Mouse (Mus musculus) forebrain, embryonic 16.5 days (tissue): Measurements from ENCODE around the gene Ksr1. TPM values are rescaled to one million over a fixed set of nuclear protein-coding genes. Genes with fewer than 3 reads are reported as not detected.
A peak's percentile ranks its signal among the peaks of the same experiment; 100 is the strongest.

Source experiments
- ATAC-seq: fragments of 200-750 bp; cut with Nextera tagmentation; 2 replicates; pipeline ENCODE4 v1.8.0; 2017; ENCODE audit warnings: mild to moderate bottlenecking, moderate library complexity
- H3K27ac ChIP-seq: fragments of 300-500 bp; sonication (generic); 2 replicates; pipeline ENCODE4 v1.5.1; 2014; ENCODE audit warnings: low read length, control low read depth
- H3K27me3 ChIP-seq: fragments of 300-500 bp; sonication (generic); replicated peaks from 2 replicates; pipeline ENCODE4 v1.6.1; 2014; ENCODE audit warnings: low read length; ENCODE audit not compliant: control insufficient read depth, insufficient read depth
- H3K36me3 ChIP-seq: fragments of 300-500 bp; sonication (generic); 2 replicates; pipeline ENCODE4 v1.6.1; 2014; ENCODE audit not compliant: control insufficient read depth, insufficient read depth
- H3K4me1 ChIP-seq: fragments of 300-500 bp; sonication (generic); replicated peaks from 2 replicates; pipeline ENCODE4 v1.6.1; 2014; ENCODE audit warnings: low read length; ENCODE audit not compliant: control insufficient read depth, insufficient read depth
- H3K4me2 ChIP-seq: fragments of 300-500 bp; sonication (generic); 2 replicates; pipeline ENCODE4 v1.6.1; 2014; ENCODE audit warnings: mild to moderate bottlenecking, low read length, control low read depth
- H3K4me3 ChIP-seq: fragments of 300-500 bp; sonication (generic); replicated peaks from 2 replicates; pipeline ENCODE4 v1.5.1; 2014; ENCODE audit warnings: mild to moderate bottlenecking, low read length, control low read depth
- H3K9ac ChIP-seq: fragments of 300-500 bp; sonication (generic); replicated peaks from 2 replicates; pipeline ENCODE4 v1.6.1; 2014; ENCODE audit warnings: low read depth, low read length, control low read depth
- H3K9me3 ChIP-seq: fragments of 300-500 bp; sonication (generic); 2 replicates; pipeline ENCODE4 v1.6.1; 2016; ENCODE audit warnings: low read length; ENCODE audit not compliant: control insufficient read depth
- WGBS: fragments of 180-500 bp; shearing (Covaris S2); extraction: QIAGEN DNeasy Blood & Tissue Kit; methylation state at CpG from one replicate; pipeline ENCODE4 v1.1.7; 2014; 5-methylcytosine and 5-hydroxymethylcytosine counted together
- polyA plus RNA-seq: library from polyadenylated mRNA; unstranded; fragments of >200 nt; fragmentation: Nextera tagmentation; extraction: Ambion mirVana; gene quantifications from 2 replicates; pipeline ENCODE4 v1.2.1, GENCODE M21; 2015

Gene Ksr1
- polyA plus RNA-seq, 1 experiment from 2014 or later: 5.1 TPM

- 83% methylated on average over 11 of the region's 11 CpGs for WGBS
- H3K4me3 ChIP-seq: no peak overlapping the region
- no peaks in the 10 kb centered on the region for H3K36me3 ChIP-seq
- H3K27ac ChIP-seq: no peak overlapping the region
- H3K4me1 ChIP-seq: peaks cover 33% of the 10 kb centered on the region
- H3K9ac ChIP-seq: no peak overlapping the region
- H3K4me2 ChIP-seq: no peak overlapping the region
- no peak for ATAC-seq
- H3K27me3 ChIP-seq: no peaks in the 10 kb centered on the region
- H3K9me3 ChIP-seq: no peaks in the 10 kb centered on the region
Measured at GRCm38 (mm10) chr11:79142381-79142780, 3.8 kb downstream of the Ksr1 start.

GRCm38 (mm10) chr11:79141235-79142109 lies 4.7 kb downstream of the Ksr1 start:
- Histone ChIP-seq H3K4me3 (no peak overlapping the region), H3K4me1 (peaks cover 35% of the 10 kb centered on the region), H3K36me3 (no peaks in the 10 kb centered on the region), H3K9ac (no peak overlapping the region), H3K27me3 (no peaks in the 10 kb centered on the region), H3K27ac (no peak overlapping the region), H3K9me3 (no peaks in the 10 kb centered on the region), H3K4me2 (no peak overlapping the region)
- WGBS: 42% methylated on average over 11 of the region's 11 CpGs
- ATAC-seq: no peak

- WGBS: 88% methylated on average over 6 of the region's 6 CpGs
- H3K36me3 ChIP-seq: no peaks in the 10 kb centered on the region
- no peak overlapping the region for H3K27ac ChIP-seq
- no peaks in the 10 kb centered on the region for H3K27me3 ChIP-seq
- no peak overlapping the region for H3K9ac ChIP-seq
- peaks cover 43% of the 10 kb centered on the region for H3K4me1 ChIP-seq
- ATAC-seq: no peak
- no peak overlapping the region for H3K4me2 ChIP-seq
- H3K9me3 ChIP-seq: no peaks in the 10 kb centered on the region
- no peak overlapping the region for H3K4me3 ChIP-seq
Measured at GRCm38 (mm10) chr11:79140511-79140888, 5.7 kb downstream of the Ksr1 start.

GRCm38 (mm10) chr11:79139878-79140510 lies 6.2 kb downstream of the Ksr1 start:
- Histone ChIP-seq H3K27me3 (no peaks in the 10 kb centered on the region), H3K4me2 (no peak overlapping the region), H3K4me3 (no peak overlapping the region), H3K27ac (no peak overlapping the region), H3K9me3 (no peaks in the 10 kb centered on the region), H3K9ac (no peak overlapping the region), H3K4me1 (peaks cover 43% of the 10 kb centered on the region), H3K36me3 (no peaks in the 10 kb centered on the region)
- no peak for ATAC-seq
- WGBS: 91% methylated on average over 11 of the region's 11 CpGs

- Histone ChIP-seq H3K4me2 (no peak overlapping the region), H3K9ac (no peak overlapping the region), H3K36me3 (no peaks in the 10 kb centered on the region), H3K4me1 (peaks cover 29% of the 10 kb centered on the region), H3K27me3 (no peaks in the 10 kb centered on the region), H3K27ac (no peak overlapping the region), H3K4me3 (no peak overlapping the region), H3K9me3 (no peaks in the 10 kb centered on the region)
- WGBS: 93% methylated on average over 6 of the region's 6 CpGs
- no peak for ATAC-seq
Measured at GRCm38 (mm10) chr11:79138621-79139020, 7.6 kb downstream of the Ksr1 start.

GRCm38 (mm10) chr11:79137245-79137644 lies 9.0 kb downstream of the Ksr1 start:
- no peak overlapping the region for H3K4me2 ChIP-seq
- WGBS: 45% methylated on average over 5 of the region's 5 CpGs
- no peak overlapping the region for H3K4me3 ChIP-seq
- H3K4me1 ChIP-seq: peaks cover 20% of the 10 kb centered on the region
- no peaks in the 10 kb centered on the region for H3K9me3 ChIP-seq
- H3K27me3 ChIP-seq: no peaks in the 10 kb centered on the region
- ATAC-seq: peak; percentile 66
- no peak overlapping the region for H3K9ac ChIP-seq
- peak overlapping the region; percentile 31 for H3K27ac ChIP-seq
- no peaks in the 10 kb centered on the region for H3K36me3 ChIP-seq

GRCm38 (mm10) chr11:79135685-79136360 lies 10.4 kb downstream of the Ksr1 start:
- no peak for ATAC-seq
- Histone ChIP-seq H3K27me3 (no peaks in the 10 kb centered on the region), H3K4me2 (no peak overlapping the region), H3K27ac (no peak overlapping the region), H3K36me3 (no peaks in the 10 kb centered on the region), H3K9me3 (no peaks in the 10 kb centered on the region), H3K4me3 (no peak overlapping the region), H3K4me1 (peaks cover 18% of the 10 kb centered on the region), H3K9ac (no peak overlapping the region)
- WGBS: 24% methylated on average over 7 of the region's 7 CpGs

GRCm38 (mm10) chr11:79135105-79135503 lies 11.1 kb downstream of the Ksr1 start:
- no peaks in the 10 kb centered on the region for H3K36me3 ChIP-seq
- WGBS: 92% methylated on average over 13 of the region's 13 CpGs
- H3K4me1 ChIP-seq: peaks cover 18% of the 10 kb centered on the region
- H3K9me3 ChIP-seq: no peaks in the 10 kb centered on the region
- ATAC-seq: no peak
- no peak overlapping the region for H3K27ac ChIP-seq
- no peak overlapping the region for H3K4me3 ChIP-seq
- H3K27me3 ChIP-seq: no peaks in the 10 kb centered on the region
- no peak overlapping the region for H3K9ac ChIP-seq
- no peak overlapping the region for H3K4me2 ChIP-seq

GRCm38 (mm10) chr11:79134416-79135104 lies 11.6 kb downstream of the Ksr1 start:
- H3K9ac ChIP-seq: no peak overlapping the region
- H3K27me3 ChIP-seq: no peaks in the 10 kb centered on the region
- no peak overlapping the region for H3K4me3 ChIP-seq
- no peak for ATAC-seq
- H3K4me1 ChIP-seq: peaks cover 18% of the 10 kb centered on the region
- H3K36me3 ChIP-seq: no peaks in the 10 kb centered on the region
- no peak overlapping the region for H3K4me2 ChIP-seq
- H3K9me3 ChIP-seq: no peaks in the 10 kb centered on the region
- no peak overlapping the region for H3K27ac ChIP-seq
- 91% methylated on average over 13 of the region's 13 CpGs for WGBS
